Mouse (Mus musculus): ENCODE results near the gene Ebf3.

GRCm38 (mm10) chr7:137278171-137278570 is 36.1 kb downstream of the Ebf3 start:
- no peak for TF ChIP-seq POLR2A (IDR thresholded peaks at IDR 0.05; ENCODE audit: insufficient read length, low read depth)
- TF ChIP-seq TCF3 (IDR thresholded peaks at IDR 0.05; ENCODE audit: insufficient read length, low read depth) = no peak
- TF ChIP-seq E2F4 (IDR thresholded peaks at IDR 0.05; ENCODE audit: insufficient read depth) = no peak
- no peak for TF ChIP-seq MAX (IDR thresholded peaks at IDR 0.05; ENCODE audit: low read depth)
- TF ChIP-seq USF1 (IDR thresholded peaks at IDR 0.05; ENCODE audit: low read depth) = no peak
- TF ChIP-seq MYOG (IDR thresholded peaks at IDR 0.05; ENCODE audit: control insufficient read depth in 1 of 3, insufficient read depth in 1 of 3, insufficient read length in 2 of 3, low read depth in 2 of 3) = no peak

Measured in myocyte (in vitro differentiated cells).